Mouse (Mus musculus): ENCODE measurements around the gene Usp8.

DNA sequence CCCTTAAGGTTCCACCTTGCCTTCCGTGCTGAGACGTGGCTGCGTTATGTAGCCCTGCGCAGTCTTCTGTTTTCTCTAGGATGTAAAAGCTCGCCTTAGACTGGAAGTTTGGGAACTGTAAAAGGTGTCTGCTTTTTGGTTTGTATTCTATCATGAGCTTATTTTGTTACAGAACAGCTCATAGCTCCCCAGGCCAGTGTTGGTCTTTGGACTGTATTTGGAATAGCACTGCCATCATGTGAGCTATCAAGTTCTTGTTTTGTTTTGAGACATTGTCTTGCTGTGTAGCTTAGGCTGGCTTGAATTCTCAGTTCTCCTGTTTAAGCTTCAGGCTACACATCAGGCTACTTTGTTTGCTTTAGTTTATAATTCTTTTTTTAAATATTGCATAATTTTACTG lies 5.4 kb downstream of the Usp8 start:
- no peak for TF ChIP-seq CTCF (IDR thresholded peaks at IDR 0.05; ENCODE audit: borderline replicate concordance, extremely low read depth, insufficient read depth, insufficient read length)
- TF ChIP-seq POLR2A (IDR thresholded peaks at IDR 0.05; ENCODE audit: borderline replicate concordance, extremely low read depth, insufficient read depth, insufficient read length, poor library complexity, severe bottlenecking): no peak
